Mouse (Mus musculus) frontal cortex, postnatal 10 days (tissue): ENCODE data around the gene Gm20431.
"Not testable (repeated sequence)": the region's sequence is repeated elsewhere in the genome, so short reads cannot be mapped to it uniquely, and the experiment has no call there.

Source experiments
- DNase-seq, 2 experiments: peaks; one replicate each; pipeline ENCODE4 v3.0.0; 2022; ENCODE audit warnings: low spot score in 2 of 2, mixed read lengths in 1 of 2

Gene Gm20431

GRCm38 (mm10) chr2:167659177-167659846 lies 2.0 kb downstream of the Gm20431 start:
- no peak for DNase-seq

GRCm38 (mm10) chr2:167658712-167659111 lies 2.6 kb downstream of the Gm20431 start:
- DNase-seq: no peak

GRCm38 (mm10) chr2:167657973-167658372 lies 3.3 kb downstream of the Gm20431 start:
- no peak for DNase-seq

- DNase-seq: no peak
These were observed 4.4 kb downstream of the Gm20431 start for GRCm38 (mm10) chr2:167656629-167657478.

GRCm38 (mm10) chr2:167654911-167655600 lies 6.2 kb downstream of the Gm20431 start:
- no peak for DNase-seq

GRCm38 (mm10) chr2:167652694-167653093 lies 8.6 kb downstream of the Gm20431 start:
- DNase-seq: no peak

- DNase-seq: no peak
These were observed 9.7 kb downstream of the Gm20431 start for GRCm38 (mm10) chr2:167651622-167652021.

- no peak for DNase-seq
These were observed 11.8 kb downstream of the Gm20431 start for GRCm38 (mm10) chr2:167649290-167650032.

- no peak for DNase-seq
These were observed 14.9 kb downstream of the Gm20431 start for GRCm38 (mm10) chr2:167646411-167646810.

GRCm38 (mm10) chr2:167643356-167644052 lies 17.8 kb downstream of the Gm20431 start:
- DNase-seq: not testable (repeated sequence)

GRCm38 (mm10) chr2:167642164-167642563 lies 19.1 kb downstream of the Gm20431 start:
- no peak for DNase-seq

GRCm38 (mm10) chr2:167641337-167641736 lies 20.0 kb downstream of the Gm20431 start:
- DNase-seq: no peak

GRCm38 (mm10) chr2:167640279-167640678 lies 21.0 kb downstream of the Gm20431 start:
- no peak for DNase-seq

- no peak for DNase-seq
These were observed 26.3 kb downstream of the Gm20431 start for GRCm38 (mm10) chr2:167634865-167635512.

- DNase-seq: peak; percentile 95 to 97
These were observed 26.9 kb downstream of the Gm20431 start for GRCm38 (mm10) chr2:167634338-167634770.

- DNase-seq: no peak
These were observed 27.8 kb downstream of the Gm20431 start for GRCm38 (mm10) chr2:167633537-167633872.

GRCm38 (mm10) chr2:167632731-167633536 lies 28.4 kb downstream of the Gm20431 start:
- no peak for DNase-seq

- DNase-seq: peak; percentile 94 to 97
These were observed 29.5 kb downstream of the Gm20431 start, which contains the start of gene Ube2v1 for GRCm38 (mm10) chr2:167631591-167632448. TSS of gene Ube2v1 (minus strand) at chr2:167632095.

GRCm38 (mm10) chr2:167631181-167631590 lies 30.1 kb downstream of the Gm20431 start:
- peak in 1 of 2 experiments; percentile 56 for DNase-seq
